Mouse (Mus musculus): ENCODE results near the gene Hs6st2. TPM values are rescaled to one million over a fixed set of nuclear protein-coding genes. Genes with fewer than 3 reads are reported as not detected.

The Hs6st2 gene
- polyA plus RNA-seq, 1 experiment = 1.2 TPM

GRCm38 (mm10) chrX:51505691-51506090, 176.0 kb downstream of the Hs6st2 start:
- no peak overlapping the region for H3K27ac ChIP-seq (ENCODE audit: control insufficient read depth, insufficient read depth, low read depth, low read length)
- H3K36me3 ChIP-seq (ENCODE audit: control insufficient read depth, insufficient read depth, low read length) = no peaks in the 10 kb centered on the region
- TF ChIP-seq POLR2A (IDR thresholded peaks at IDR 0.05; ENCODE audit: control insufficient read depth, low read depth, low read length) (no peak), CTCF (IDR thresholded peaks at IDR 0.05; ENCODE audit: control insufficient read depth, insufficient read depth, insufficient replicate concordance, low read depth, low read length) (no peak)
- no peaks in the 10 kb centered on the region for H3K4me1 ChIP-seq (ENCODE audit: control insufficient read depth, insufficient read depth, low read length)
- H3K27me3 ChIP-seq (ENCODE audit: control insufficient read depth, insufficient read depth, low read length) = no peaks in the 10 kb centered on the region
- no peak overlapping the region for H3K4me3 ChIP-seq (ENCODE audit: control insufficient read depth, low read depth, low read length)

- Histone ChIP-seq H3K4me3 (ENCODE audit: control insufficient read depth, low read depth, low read length) (no peak overlapping the region), H3K27ac (ENCODE audit: control insufficient read depth, insufficient read depth, low read depth, low read length) (no peak overlapping the region), H3K36me3 (ENCODE audit: control insufficient read depth, insufficient read depth, low read length) (no peaks in the 10 kb centered on the region), H3K4me1 (ENCODE audit: control insufficient read depth, insufficient read depth, low read length) (no peaks in the 10 kb centered on the region), H3K27me3 (ENCODE audit: control insufficient read depth, insufficient read depth, low read length) (no peaks in the 10 kb centered on the region)
- TF ChIP-seq POLR2A (IDR thresholded peaks at IDR 0.05; ENCODE audit: control insufficient read depth, low read depth, low read length) (no peak), CTCF (IDR thresholded peaks at IDR 0.05; ENCODE audit: control insufficient read depth, insufficient read depth, insufficient replicate concordance, low read depth, low read length) (no peak)
These were observed 177.7 kb downstream of the Hs6st2 start for GRCm38 (mm10) chrX:51503781-51504471.

- Histone ChIP-seq H3K27me3 (ENCODE audit: control insufficient read depth, insufficient read depth, low read length) (no peaks in the 10 kb centered on the region), H3K27ac (ENCODE audit: control insufficient read depth, insufficient read depth, low read depth, low read length) (no peak overlapping the region), H3K36me3 (ENCODE audit: control insufficient read depth, insufficient read depth, low read length) (no peaks in the 10 kb centered on the region), H3K4me1 (ENCODE audit: control insufficient read depth, insufficient read depth, low read length) (no peaks in the 10 kb centered on the region), H3K4me3 (ENCODE audit: control insufficient read depth, low read depth, low read length) (no peak overlapping the region)
- TF ChIP-seq POLR2A (IDR thresholded peaks at IDR 0.05; ENCODE audit: control insufficient read depth, low read depth, low read length) (no peak), CTCF (IDR thresholded peaks at IDR 0.05; ENCODE audit: control insufficient read depth, insufficient read depth, insufficient replicate concordance, low read depth, low read length) (no peak)
These were observed 183.8 kb downstream of the Hs6st2 start for GRCm38 (mm10) chrX:51497831-51498230.

GRCm38 (mm10) chrX:51488374-51488773, 193.3 kb downstream of the Hs6st2 start:
- H3K27ac ChIP-seq (ENCODE audit: control insufficient read depth, insufficient read depth, low read depth, low read length) = no peak overlapping the region
- H3K36me3 ChIP-seq (ENCODE audit: control insufficient read depth, insufficient read depth, low read length) = no peaks in the 10 kb centered on the region
- H3K4me3 ChIP-seq (ENCODE audit: control insufficient read depth, low read depth, low read length) = no peak overlapping the region
- no peaks in the 10 kb centered on the region for H3K4me1 ChIP-seq (ENCODE audit: control insufficient read depth, insufficient read depth, low read length)
- no peak for TF ChIP-seq POLR2A (IDR thresholded peaks at IDR 0.05; ENCODE audit: control insufficient read depth, low read depth, low read length)
- no peak for TF ChIP-seq CTCF (IDR thresholded peaks at IDR 0.05; ENCODE audit: control insufficient read depth, insufficient read depth, insufficient replicate concordance, low read depth, low read length)
- no peaks in the 10 kb centered on the region for H3K27me3 ChIP-seq (ENCODE audit: control insufficient read depth, insufficient read depth, low read length)

GRCm38 (mm10) chrX:51469411-51469810, 212.2 kb downstream of the Hs6st2 start:
- Histone ChIP-seq H3K27me3 (ENCODE audit: control insufficient read depth, insufficient read depth, low read length) (no peaks in the 10 kb centered on the region), H3K36me3 (ENCODE audit: control insufficient read depth, insufficient read depth, low read length) (no peaks in the 10 kb centered on the region), H3K4me3 (ENCODE audit: control insufficient read depth, low read depth, low read length) (no peak overlapping the region), H3K4me1 (ENCODE audit: control insufficient read depth, insufficient read depth, low read length) (no peaks in the 10 kb centered on the region), H3K27ac (ENCODE audit: control insufficient read depth, insufficient read depth, low read depth, low read length) (no peak overlapping the region)
- TF ChIP-seq CTCF (IDR thresholded peaks at IDR 0.05; ENCODE audit: control insufficient read depth, insufficient read depth, insufficient replicate concordance, low read depth, low read length) = no peak
- no peak for TF ChIP-seq POLR2A (IDR thresholded peaks at IDR 0.05; ENCODE audit: control insufficient read depth, low read depth, low read length)

- no peaks in the 10 kb centered on the region for H3K4me1 ChIP-seq (ENCODE audit: control insufficient read depth, insufficient read depth, low read length)
- H3K4me3 ChIP-seq (ENCODE audit: control insufficient read depth, low read depth, low read length) = no peak overlapping the region
- no peak for TF ChIP-seq CTCF (IDR thresholded peaks at IDR 0.05; ENCODE audit: control insufficient read depth, insufficient read depth, insufficient replicate concordance, low read depth, low read length)
- TF ChIP-seq POLR2A (IDR thresholded peaks at IDR 0.05; ENCODE audit: control insufficient read depth, low read depth, low read length) = no peak
- no peaks in the 10 kb centered on the region for H3K36me3 ChIP-seq (ENCODE audit: control insufficient read depth, insufficient read depth, low read length)
- no peaks in the 10 kb centered on the region for H3K27me3 ChIP-seq (ENCODE audit: control insufficient read depth, insufficient read depth, low read length)
- no peak overlapping the region for H3K27ac ChIP-seq (ENCODE audit: control insufficient read depth, insufficient read depth, low read depth, low read length)
These were observed 220.2 kb downstream of the Hs6st2 start for GRCm38 (mm10) chrX:51461413-51461812.

GRCm38 (mm10) chrX:51443366-51443765, 238.3 kb downstream of the Hs6st2 start:
- Histone ChIP-seq H3K4me1 (ENCODE audit: control insufficient read depth, insufficient read depth, low read length) (no peaks in the 10 kb centered on the region), H3K36me3 (ENCODE audit: control insufficient read depth, insufficient read depth, low read length) (no peaks in the 10 kb centered on the region), H3K4me3 (ENCODE audit: control insufficient read depth, low read depth, low read length) (no peak overlapping the region), H3K27ac (ENCODE audit: control insufficient read depth, insufficient read depth, low read depth, low read length) (no peak overlapping the region), H3K27me3 (ENCODE audit: control insufficient read depth, insufficient read depth, low read length) (no peaks in the 10 kb centered on the region)
- TF ChIP-seq CTCF (IDR thresholded peaks at IDR 0.05; ENCODE audit: control insufficient read depth, insufficient read depth, insufficient replicate concordance, low read depth, low read length) = no peak
- no peak for TF ChIP-seq POLR2A (IDR thresholded peaks at IDR 0.05; ENCODE audit: control insufficient read depth, low read depth, low read length)

Data from testis, adult 2 months (tissue).